Mouse (Mus musculus): ENCODE data around the gene Ccdc110.

Gene Ccdc110

GRCm38 (mm10) chr8:45975837-45976468, 41.5 kb downstream of the Ccdc110 start:
- no peak for DNase-seq (ENCODE audit: low read depth)

GRCm38 (mm10) chr8:45986665-45987064, 52.2 kb downstream of the Ccdc110 start:
- no peak for DNase-seq (ENCODE audit: low read depth)

- no peak for DNase-seq (ENCODE audit: low read depth)
Observed at GRCm38 (mm10) chr8:45988189-45988588, 53.8 kb downstream of the Ccdc110 start.

GRCm38 (mm10) chr8:45990631-45991310, 56.4 kb downstream of the Ccdc110 start:
- no peak for DNase-seq (ENCODE audit: low read depth)

All from fibroblast of lung, adult 2 months (primary cell).